Mouse (Mus musculus): Measurements from ENCODE around the gene Map2k6. TPM values are rescaled to one million over a fixed set of nuclear protein-coding genes. Genes with fewer than 3 reads are reported as not detected.

Map2k6 gene
- polyA plus RNA-seq, 1 experiment: 3.6 TPM

DNA sequence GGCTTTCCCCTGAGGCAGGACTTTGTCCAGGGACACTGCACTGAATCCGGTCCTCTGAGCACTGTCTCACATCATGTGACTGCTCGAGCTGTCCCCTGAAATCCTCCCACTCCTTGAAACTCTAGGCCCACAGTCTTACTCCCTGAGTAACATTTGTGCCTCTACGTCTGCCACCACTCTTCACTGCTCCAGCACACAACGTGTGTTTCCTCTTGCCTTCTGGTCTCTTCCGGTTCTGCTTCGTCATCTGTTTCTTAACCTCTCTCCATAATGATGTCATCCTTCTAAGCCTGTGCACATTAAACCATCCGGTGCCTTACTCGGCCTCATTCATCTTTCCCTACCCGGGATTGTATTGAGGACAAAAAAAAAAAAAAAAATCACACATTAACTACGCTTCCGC lies 28.2 kb downstream of the Map2k6 start:
- peak overlapping the region; percentile 32 for H3K4me3 ChIP-seq (ENCODE audit: insufficient read depth, low read length)
- peak overlapping the region; percentile 83 for H3K27ac ChIP-seq (ENCODE audit: insufficient read depth, low read depth, low read length)
- peaks cover 39% of the 10 kb centered on the region for H3K4me1 ChIP-seq (ENCODE audit: control insufficient read depth, insufficient read depth, low read length)
- TF ChIP-seq POLR2A (IDR thresholded peaks at IDR 0.05; ENCODE audit: borderline replicate concordance, low read depth, low read length) (no peak), CTCF (IDR thresholded peaks at IDR 0.05; ENCODE audit: low read depth, low read length) (no peak)

- TF ChIP-seq CTCF (IDR thresholded peaks at IDR 0.05; ENCODE audit: low read depth, low read length): no peak
- no peak for TF ChIP-seq POLR2A (IDR thresholded peaks at IDR 0.05; ENCODE audit: borderline replicate concordance, low read depth, low read length)
- Histone ChIP-seq H3K4me3 (ENCODE audit: insufficient read depth, low read length) (no peak overlapping the region), H3K4me1 (ENCODE audit: control insufficient read depth, insufficient read depth, low read length) (peaks cover 39% of the 10 kb centered on the region)
Measured at GRCm38 (mm10) chr11:110428999-110429398, 30.1 kb downstream of the Map2k6 start.

DNA sequence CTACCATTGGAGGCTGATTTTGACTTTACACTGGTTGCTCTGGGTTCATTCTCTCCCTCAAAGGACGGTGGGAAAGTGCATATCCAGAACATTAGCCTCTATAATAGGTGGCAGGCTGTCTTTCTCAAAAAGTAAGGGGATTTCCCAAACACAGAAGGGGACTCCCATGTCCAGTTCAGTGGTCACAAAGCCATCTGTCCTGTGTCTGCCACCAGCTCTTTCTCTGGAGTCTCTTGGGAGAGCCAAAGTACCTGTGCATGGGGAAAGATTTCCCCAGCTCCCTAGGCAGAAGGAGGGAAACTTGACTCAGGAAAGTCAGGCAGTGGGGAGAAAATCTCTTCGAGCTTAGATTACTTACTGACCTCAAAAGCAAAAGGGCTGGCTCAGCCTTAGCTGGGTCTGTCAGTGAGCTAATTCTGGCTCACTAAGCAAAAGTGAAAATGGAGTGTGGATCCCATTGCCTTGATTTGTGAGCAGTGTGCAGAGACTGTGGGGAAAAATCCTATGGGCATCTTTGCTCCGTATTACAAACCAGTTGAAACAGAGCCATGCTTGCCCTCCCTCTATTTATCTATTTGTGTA lies 31.0 kb downstream of the Map2k6 start:
- H3K27ac ChIP-seq (ENCODE audit: insufficient read depth, low read depth, low read length): no peak overlapping the region
- H3K4me1 ChIP-seq (ENCODE audit: control insufficient read depth, insufficient read depth, low read length): peaks cover 39% of the 10 kb centered on the region
- H3K4me3 ChIP-seq (ENCODE audit: insufficient read depth, low read length): no peak overlapping the region
- TF ChIP-seq POLR2A (IDR thresholded peaks at IDR 0.05; ENCODE audit: borderline replicate concordance, low read depth, low read length) (no peak), CTCF (IDR thresholded peaks at IDR 0.05; ENCODE audit: low read depth, low read length) (no peak)

More at GRCm38 (mm10) chr11:110428999-110429398, 30.1 kb downstream of the Map2k6 start:
- H3K27ac ChIP-seq (ENCODE audit: insufficient read depth, low read depth, low read length): no peak overlapping the region

- no peak overlapping the region for H3K27ac ChIP-seq (ENCODE audit: insufficient read depth, low read depth, low read length)
- TF ChIP-seq CTCF (IDR thresholded peaks at IDR 0.05; ENCODE audit: low read depth, low read length) (no peak), POLR2A (IDR thresholded peaks at IDR 0.05; ENCODE audit: borderline replicate concordance, low read depth, low read length) (no peak)
- H3K4me3 ChIP-seq (ENCODE audit: insufficient read depth, low read length): no peak overlapping the region
- peaks cover 9% of the 10 kb centered on the region for H3K4me1 ChIP-seq (ENCODE audit: control insufficient read depth, insufficient read depth, low read length)
Measured at GRCm38 (mm10) chr11:110435839-110436556, 37.1 kb downstream of the Map2k6 start.

- peaks cover 2% of the 10 kb centered on the region; the same call in 1 of the 2 replicates for H3K4me1 ChIP-seq (ENCODE audit: control insufficient read depth, insufficient read depth, low read length)
- no peak overlapping the region for H3K4me3 ChIP-seq (ENCODE audit: insufficient read depth, low read length)
- H3K27ac ChIP-seq (ENCODE audit: insufficient read depth, low read depth, low read length): no peak overlapping the region
- TF ChIP-seq POLR2A (IDR thresholded peaks at IDR 0.05; ENCODE audit: borderline replicate concordance, low read depth, low read length) (no peak), CTCF (IDR thresholded peaks at IDR 0.05; ENCODE audit: low read depth, low read length) (no peak)
Measured at GRCm38 (mm10) chr11:110436998-110437397, 38.1 kb downstream of the Map2k6 start.

DNA sequence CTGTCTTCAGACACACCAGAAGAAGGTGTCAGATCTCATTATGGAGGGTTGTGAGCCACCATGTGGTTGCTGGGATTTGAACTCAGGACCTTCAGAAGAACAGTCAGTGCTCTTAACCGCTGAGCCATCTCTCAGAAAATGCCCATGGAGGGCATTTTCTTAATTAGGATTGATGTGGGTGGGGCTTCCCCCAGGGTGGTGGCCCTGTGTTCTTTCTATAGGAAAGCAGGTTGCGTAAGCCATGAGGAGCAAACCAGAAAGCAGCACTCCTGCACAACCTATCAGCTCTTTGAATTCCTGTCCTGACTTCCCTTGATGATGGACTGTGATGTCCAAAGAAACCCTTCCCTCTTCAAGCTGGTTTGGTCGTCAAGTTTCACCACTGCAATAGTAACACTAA lies 39.2 kb downstream of the Map2k6 start:
- no peak overlapping the region for H3K4me3 ChIP-seq (ENCODE audit: insufficient read depth, low read length)
- peaks cover 2% of the 10 kb centered on the region; the same call in 1 of the 2 replicates for H3K4me1 ChIP-seq (ENCODE audit: control insufficient read depth, insufficient read depth, low read length)
- TF ChIP-seq CTCF (IDR thresholded peaks at IDR 0.05; ENCODE audit: low read depth, low read length) (no peak), POLR2A (IDR thresholded peaks at IDR 0.05; ENCODE audit: borderline replicate concordance, low read depth, low read length) (no peak)
- H3K27ac ChIP-seq (ENCODE audit: insufficient read depth, low read depth, low read length): no peak overlapping the region

GRCm38 (mm10) chr11:110438700-110439296 lies 39.9 kb downstream of the Map2k6 start:
- TF ChIP-seq CTCF (IDR thresholded peaks at IDR 0.05; ENCODE audit: low read depth, low read length) (no peak), POLR2A (IDR thresholded peaks at IDR 0.05; ENCODE audit: borderline replicate concordance, low read depth, low read length) (no peak)
- peaks cover 2% of the 10 kb centered on the region; the same call in 1 of the 2 replicates for H3K4me1 ChIP-seq (ENCODE audit: control insufficient read depth, insufficient read depth, low read length)
- no peak overlapping the region for H3K27ac ChIP-seq (ENCODE audit: insufficient read depth, low read depth, low read length)
- H3K4me3 ChIP-seq (ENCODE audit: insufficient read depth, low read length): no peak overlapping the region

- TF ChIP-seq CTCF (IDR thresholded peaks at IDR 0.05; ENCODE audit: low read depth, low read length) (no peak), POLR2A (IDR thresholded peaks at IDR 0.05; ENCODE audit: borderline replicate concordance, low read depth, low read length) (no peak)
- H3K4me3 ChIP-seq (ENCODE audit: insufficient read depth, low read length): no peak overlapping the region
- H3K4me1 ChIP-seq (ENCODE audit: control insufficient read depth, insufficient read depth, low read length): peaks cover 2% of the 10 kb centered on the region; the same call in 1 of the 2 replicates
- H3K27ac ChIP-seq (ENCODE audit: insufficient read depth, low read depth, low read length): no peak overlapping the region
Measured at GRCm38 (mm10) chr11:110439354-110439753, 40.4 kb downstream of the Map2k6 start.

DNA sequence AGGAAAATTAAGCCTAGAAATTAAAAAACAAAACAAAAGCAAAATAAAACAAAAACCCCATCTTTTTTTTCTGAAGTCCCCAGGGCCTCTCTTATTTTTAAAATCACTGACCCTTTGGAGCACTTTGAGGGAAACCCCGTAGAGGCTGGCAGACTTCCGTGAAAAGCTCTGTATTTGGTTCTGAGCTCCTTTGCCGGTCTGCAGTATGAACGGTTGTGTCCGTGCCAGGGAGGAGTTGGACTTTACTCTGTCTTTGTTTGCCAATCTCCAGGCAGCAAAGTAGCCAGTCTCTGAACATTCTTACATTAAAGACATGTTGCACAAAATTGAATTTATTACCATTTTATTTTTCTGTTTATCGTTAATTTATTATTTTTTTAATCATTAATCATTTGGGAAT lies 45.7 kb downstream of the Map2k6 start:
- H3K27ac ChIP-seq (ENCODE audit: insufficient read depth, low read depth, low read length): no peak overlapping the region
- H3K4me1 ChIP-seq (ENCODE audit: control insufficient read depth, insufficient read depth, low read length): peaks cover 7% of the 10 kb centered on the region
- TF ChIP-seq POLR2A (IDR thresholded peaks at IDR 0.05; ENCODE audit: borderline replicate concordance, low read depth, low read length) (no peak), CTCF (IDR thresholded peaks at IDR 0.05; ENCODE audit: low read depth, low read length) (no peak)

More for the DNA sequence above, 45.7 kb downstream of the Map2k6 start:
- no peak overlapping the region for H3K4me3 ChIP-seq (ENCODE audit: insufficient read depth, low read length)

Measured in bone marrow macrophage, adult 2 months (primary cell).